Mouse (Mus musculus) kidney, adult 2 months (tissue): Measurements from ENCODE around the gene Scfd2.

ENCODE experiments used
- CTCF ChIP-seq: fragments of 200-500 bp; conservative IDR thresholded peaks from 2 replicates; pipeline ENCODE4 v1.5.1; 2011; ENCODE audit warnings: low read depth, mild to moderate bottlenecking, control low read depth, low read length, moderate library complexity, mixed read lengths; ENCODE audit not compliant: insufficient read depth, insufficient read length
- POLR2A ChIP-seq: fragments of 200-500 bp; IDR thresholded peaks from one replicate; pipeline ENCODE4 v1.6.1; 2011; ENCODE audit warnings: low read depth, low read length, control low read depth

DNA sequence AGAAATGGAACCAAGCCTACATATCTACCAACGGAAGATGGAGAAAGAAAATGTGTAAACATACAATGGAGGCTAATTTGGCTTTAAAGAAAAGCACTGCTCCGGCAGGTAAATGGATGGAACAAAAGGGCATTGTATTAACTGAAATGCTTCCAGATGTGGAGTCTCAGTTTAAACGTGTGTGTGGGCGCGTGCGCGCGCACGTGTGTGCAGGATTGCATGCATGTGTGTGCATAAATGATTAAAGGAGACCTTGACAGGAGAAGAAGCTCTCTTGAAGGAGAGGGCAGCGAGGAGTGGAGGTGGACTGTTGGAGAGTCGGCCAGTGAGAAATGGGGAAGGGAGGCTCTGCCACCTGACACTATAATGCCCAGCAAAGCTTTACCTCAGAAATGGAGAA lies 58.4 kb downstream of the Scfd2 start:
- no peak for TF ChIP-seq CTCF
- no peak for TF ChIP-seq POLR2A
